In genomic region chr2:167222152-167222551, GRCm38 (mm10) we compare ENCODE assay signal across 8 mouse cellular contexts. TPM values are rescaled to one million over a fixed set of nuclear protein-coding genes. Genes with fewer than 3 reads are reported as not detected.
DNase-seq lines count a peak whose midpoint lies in the region; ATAC-seq lines count a peak whose summit lies in the region.

No protein-coding gene starts in this region.

- peak; percentile 90 for DNase-seq in ES-CJ7 (ENCODE audit: low read depth, low spot score)
- DNase-seq in adrenal gland, postnatal 10 days, result peak; percentile 85
- peak; percentile 87 for DNase-seq in embryo, embryonic 11 days
- peak; percentile 44 to 82 for DNase-seq in layer of hippocampus, adult 18-20 months (ENCODE audit: low spot score in 2 of 2)
- DNase-seq in lung, postnatal 14 days, result peak; percentile 81
- DNase-seq in right cerebral cortex, postnatal 36 days (ENCODE audit: low spot score in 2 of 2), result peak; percentile 53 to 55
- peak; percentile 46 to 70 for DNase-seq in urinary bladder, postnatal 4 days (ENCODE audit: low spot score in 2 of 2)

- ATAC-seq in granulocyte monocyte progenitor cell, adult 5-6 weeks (replicated peaks; ENCODE audit: poor library complexity, severe bottlenecking), result peak; percentile 59

RNA-seq across cellular contexts. Expression of gene Ptgis, which starts 18.3 kb away (rescaled TPM):
- total RNA-seq in adrenal gland, postnatal 10 days (2021), result 10 to 100 TPM; 18.7 to 23.3 TPM
- not detected in 2 replicates for total RNA-seq in granulocyte monocyte progenitor cell, adult 5-6 weeks (2014; fragmentation: Nextera tagmentation)
- total RNA-seq in granulocyte monocyte progenitor cell, adult 5-6 weeks (2017), result not detected in 2 replicates
- total RNA-seq in layer of hippocampus, adult 18-20 months (2021), result 1 to 10 TPM in 1 of 2 experiments, under 1 TPM in 1; 0.79 to 1.2 TPM

RNA-seq across cellular contexts. Expression of gene Kcnb1, which starts 32.2 kb away (rescaled TPM):
- total RNA-seq in adrenal gland, postnatal 10 days (2021), result 10 to 100 TPM; 20.8 to 27.7 TPM
- total RNA-seq in granulocyte monocyte progenitor cell, adult 5-6 weeks (2014; fragmentation: Nextera tagmentation), result 1.3 TPM in 1 of 2 replicates, not detected in the other
- 0.39 and 1.7 TPM in 2 replicates for total RNA-seq in granulocyte monocyte progenitor cell, adult 5-6 weeks (2017)
- 100 to 1,000 TPM; 112 to 119 TPM for total RNA-seq in layer of hippocampus, adult 18-20 months (2021)

Comparison
In these comparisons a context has a peak if more than half of its experiments do, and no peak if none do; other contexts are left out.
1. Peak in every context shown above with its lines: DNase-seq and ATAC-seq.
2. RNA of gene Ptgis, which starts 18.3 kb away (total RNA-seq): 18.7 to 23.3 TPM in adrenal gland, postnatal 10 days; 0.79 to 1.2 TPM in layer of hippocampus, adult 18-20 months and not detected in granulocyte monocyte progenitor cell, adult 5-6 weeks; every median in the first group is over 4 times any median in the second.
3. RNA of gene Kcnb1, which starts 32.2 kb away (total RNA-seq): 112 to 119 TPM in layer of hippocampus, adult 18-20 months and 20.8 to 27.7 TPM in adrenal gland, postnatal 10 days; 0.39 to 1.7 TPM in granulocyte monocyte progenitor cell, adult 5-6 weeks; every median in the first group is over 4 times any median in the second.